Mouse (Mus musculus) lung, embryonic 16.5 days (tissue): ENCODE measurements around the gene 4930402H24Rik. TPM values are rescaled to one million over a fixed set of nuclear protein-coding genes. Genes with fewer than 3 reads are reported as not detected.

Experiments used
- ATAC-seq: fragments of 200-750 bp; cut with Nextera tagmentation; 2 replicates; pipeline ENCODE4 v1.8.0; 2017; ENCODE audit warnings: low read depth, mild to moderate bottlenecking, moderate library complexity
- H3K27ac ChIP-seq: fragments of 300-500 bp; sonication (generic); 2 replicates; pipeline ENCODE4 v1.5.1; 2014; ENCODE audit warnings: mild to moderate bottlenecking, control low read depth, low read length
- H3K27me3 ChIP-seq: fragments of 300-500 bp; sonication (generic); 2 replicates; pipeline ENCODE4 v1.6.1; 2014; ENCODE audit warnings: low read depth, low read length, mixed read lengths; ENCODE audit not compliant: control insufficient read depth, insufficient read depth
- H3K36me3 ChIP-seq: fragments of 300-500 bp; sonication (generic); 2 replicates; pipeline ENCODE4 v1.6.1; 2014; ENCODE audit warnings: low read length; ENCODE audit not compliant: control insufficient read depth, insufficient read depth
- H3K4me1 ChIP-seq: fragments of 300-500 bp; sonication (generic); replicated peaks from 2 replicates; pipeline ENCODE4 v1.6.1; 2014; ENCODE audit warnings: low read length, mixed read lengths; ENCODE audit not compliant: control insufficient read depth, insufficient read depth
- H3K4me2 ChIP-seq: fragments of 300-500 bp; sonication (generic); 2 replicates; pipeline ENCODE4 v1.6.1; 2014; ENCODE audit warnings: low read depth, low read length, control low read depth
- H3K4me3 ChIP-seq: fragments of 300-500 bp; sonication (generic); 2 replicates; pipeline ENCODE4 v1.5.1; 2014; ENCODE audit warnings: mild to moderate bottlenecking, low read length, control low read depth
- H3K9ac ChIP-seq: fragments of 300-500 bp; sonication (generic); 2 replicates; pipeline ENCODE4 v1.6.1; 2014; ENCODE audit warnings: low read length, control low read depth
- H3K9me3 ChIP-seq: fragments of 300-500 bp; sonication (generic); 2 replicates; pipeline ENCODE4 v1.6.1; 2016; ENCODE audit warnings: low read length; ENCODE audit not compliant: control insufficient read depth
- WGBS: fragments of 180-500 bp; shearing (Covaris S2); extraction: QIAGEN DNeasy Blood & Tissue Kit; methylation state at CpG from one replicate; pipeline ENCODE4 v1.1.7; 2014; 5-methylcytosine and 5-hydroxymethylcytosine counted together
- polyA plus RNA-seq: library from polyadenylated mRNA; unstranded; fragments of >200 nt; fragmentation: Nextera tagmentation; extraction: Ambion mirVana; gene quantifications from 2 replicates; pipeline ENCODE4 v1.2.1, GENCODE M21; 2015

The 4930402H24Rik gene
- polyA plus RNA-seq, 1 experiment from 2014 or later = 30.8 TPM

GRCm38 (mm10) chr2:130740096-130740495, 166.1 kb downstream of the 4930402H24Rik start:
- H3K27me3 ChIP-seq = no peaks in the 10 kb centered on the region
- no peaks in the 10 kb centered on the region for H3K4me1 ChIP-seq
- H3K9me3 ChIP-seq = no peaks in the 10 kb centered on the region
- WGBS = 70% methylated on average over 4 of the region's 4 CpGs
- H3K4me2 ChIP-seq = no peak overlapping the region
- H3K9ac ChIP-seq = no peak overlapping the region
- H3K27ac ChIP-seq = no peak overlapping the region
- no peak for ATAC-seq
- H3K36me3 ChIP-seq = peaks cover 9% of the 10 kb centered on the region
- no peak overlapping the region for H3K4me3 ChIP-seq

GRCm38 (mm10) chr2:130738019-130738418, 168.2 kb downstream of the 4930402H24Rik start:
- Histone ChIP-seq H3K27me3 (no peaks in the 10 kb centered on the region), H3K4me3 (no peak overlapping the region), H3K27ac (no peak overlapping the region), H3K9ac (no peak overlapping the region), H3K9me3 (no peaks in the 10 kb centered on the region), H3K4me2 (no peak overlapping the region), H3K4me1 (no peaks in the 10 kb centered on the region), H3K36me3 (no peaks in the 10 kb centered on the region; the same call in 1 of the 2 replicates)
- ATAC-seq = no peak
- WGBS = 79% methylated on average over 6 of the region's 6 CpGs

- Histone ChIP-seq H3K36me3 (peaks cover 2% of the 10 kb centered on the region), H3K4me3 (no peak overlapping the region), H3K4me2 (no peak overlapping the region), H3K4me1 (no peaks in the 10 kb centered on the region), H3K27ac (no peak overlapping the region), H3K27me3 (no peaks in the 10 kb centered on the region), H3K9me3 (no peaks in the 10 kb centered on the region), H3K9ac (no peak overlapping the region)
- WGBS = 83% methylated on average over 5 of the region's 5 CpGs
- ATAC-seq = no peak
Observed at GRCm38 (mm10) chr2:130735281-130735680, 170.9 kb downstream of the 4930402H24Rik start.

- no peak overlapping the region for H3K4me3 ChIP-seq
- no peaks in the 10 kb centered on the region for H3K9me3 ChIP-seq
- no peaks in the 10 kb centered on the region for H3K4me1 ChIP-seq
- H3K27me3 ChIP-seq = no peaks in the 10 kb centered on the region
- H3K36me3 ChIP-seq = peaks cover 14% of the 10 kb centered on the region
- 96% methylated on average over 2 of the region's 3 CpGs for WGBS
- H3K27ac ChIP-seq = no peak overlapping the region
- no peak overlapping the region for H3K4me2 ChIP-seq
- H3K9ac ChIP-seq = no peak overlapping the region
- ATAC-seq = no peak
Observed at GRCm38 (mm10) chr2:130733444-130733843, 172.8 kb downstream of the 4930402H24Rik start.

GRCm38 (mm10) chr2:130731855-130732254, 174.4 kb downstream of the 4930402H24Rik start:
- Histone ChIP-seq H3K9me3 (no peaks in the 10 kb centered on the region), H3K36me3 (peaks cover 19% of the 10 kb centered on the region), H3K4me3 (no peak overlapping the region), H3K9ac (no peak overlapping the region), H3K27me3 (no peaks in the 10 kb centered on the region), H3K4me1 (no peaks in the 10 kb centered on the region), H3K27ac (no peak overlapping the region), H3K4me2 (no peak overlapping the region)
- no peak for ATAC-seq
- WGBS = 70% methylated on average over 5 of the region's 5 CpGs

- H3K4me3 ChIP-seq = no peak overlapping the region
- H3K9ac ChIP-seq = no peak overlapping the region
- H3K4me1 ChIP-seq = no peaks in the 10 kb centered on the region
- no peak overlapping the region for H3K4me2 ChIP-seq
- 88% methylated on average over 9 of the region's 9 CpGs for WGBS
- no peaks in the 10 kb centered on the region for H3K9me3 ChIP-seq
- no peaks in the 10 kb centered on the region for H3K27me3 ChIP-seq
- peaks cover 19% of the 10 kb centered on the region for H3K36me3 ChIP-seq
- no peak overlapping the region for H3K27ac ChIP-seq
- ATAC-seq = no peak
Observed at GRCm38 (mm10) chr2:130730746-130731145, 175.5 kb downstream of the 4930402H24Rik start.

GRCm38 (mm10) chr2:130728906-130729585, 177.2 kb downstream of the 4930402H24Rik start:
- Histone ChIP-seq H3K4me1 (no peaks in the 10 kb centered on the region), H3K4me2 (no peak overlapping the region), H3K27ac (no peak overlapping the region), H3K4me3 (no peak overlapping the region), H3K9me3 (no peaks in the 10 kb centered on the region), H3K36me3 (peaks cover 19% of the 10 kb centered on the region), H3K27me3 (no peaks in the 10 kb centered on the region), H3K9ac (no peak overlapping the region)
- ATAC-seq = no peak
- 82% methylated on average over 2 of the region's 2 CpGs for WGBS

- H3K27me3 ChIP-seq = no peaks in the 10 kb centered on the region
- H3K4me3 ChIP-seq = no peak overlapping the region
- H3K9ac ChIP-seq = no peak overlapping the region
- no peak overlapping the region for H3K27ac ChIP-seq
- H3K36me3 ChIP-seq = peaks cover 19% of the 10 kb centered on the region
- H3K9me3 ChIP-seq = no peaks in the 10 kb centered on the region
- no peaks in the 10 kb centered on the region for H3K4me1 ChIP-seq
- H3K4me2 ChIP-seq = no peak overlapping the region
- no peak for ATAC-seq
- 92% methylated on average over 1 of the region's 1 CpGs for WGBS
Observed at GRCm38 (mm10) chr2:130727752-130728151, 178.5 kb downstream of the 4930402H24Rik start.

- Histone ChIP-seq H3K4me2 (no peak overlapping the region), H3K9ac (no peak overlapping the region), H3K4me1 (no peaks in the 10 kb centered on the region), H3K36me3 (peaks cover 10% of the 10 kb centered on the region), H3K27me3 (no peaks in the 10 kb centered on the region), H3K4me3 (no peak overlapping the region), H3K27ac (no peak overlapping the region), H3K9me3 (no peaks in the 10 kb centered on the region)
- no peak for ATAC-seq
- 81% methylated on average over 4 of the region's 4 CpGs for WGBS
Observed at GRCm38 (mm10) chr2:130724369-130724768, 181.8 kb downstream of the 4930402H24Rik start.
